Mouse (Mus musculus) hindbrain, embryonic 13.5 days (tissue): Measurements from ENCODE around the gene Mns1. TPM values are rescaled to one million over a fixed set of nuclear protein-coding genes. Genes with fewer than 3 reads are reported as not detected.

Source experiments
- ATAC-seq: fragments of 200-750 bp; cut with Nextera tagmentation; 2 replicates; pipeline ENCODE4 v1.8.0; 2017; ENCODE audit warnings: moderate TSS enrichment; ENCODE audit not compliant: low FRiP score
- H3K27ac ChIP-seq: fragments of 300-500 bp; sonication (generic); 2 replicates; pipeline ENCODE4 v1.5.1; 2015; ENCODE audit warnings: inconsistent platforms, mild to moderate bottlenecking, moderate library complexity
- H3K27me3 ChIP-seq: fragments of 300-500 bp; sonication (generic); 2 replicates; pipeline ENCODE4 v1.6.1; 2015; ENCODE audit warnings: mild to moderate bottlenecking, inconsistent platforms
- H3K36me3 ChIP-seq: fragments of 300-500 bp; sonication (generic); 2 replicates; pipeline ENCODE4 v1.6.1; 2015; ENCODE audit warnings: mild to moderate bottlenecking, inconsistent platforms
- H3K4me1 ChIP-seq: fragments of 300-500 bp; sonication (generic); replicated peaks from 2 replicates; pipeline ENCODE4 v1.6.1; 2015; ENCODE audit warnings: inconsistent platforms
- H3K4me2 ChIP-seq: fragments of 300-500 bp; sonication (generic); 2 replicates; pipeline ENCODE4 v1.6.1; 2015; ENCODE audit warnings: inconsistent platforms, mild to moderate bottlenecking, moderate library complexity
- H3K4me3 ChIP-seq: fragments of 300-500 bp; sonication (generic); 2 replicates; pipeline ENCODE4 v1.5.1; 2015; ENCODE audit warnings: mild to moderate bottlenecking, inconsistent platforms
- H3K9ac ChIP-seq: fragments of 300-500 bp; sonication (generic); 2 replicates; pipeline ENCODE4 v1.6.1; 2015; ENCODE audit warnings: mild to moderate bottlenecking, inconsistent platforms
- H3K9me3 ChIP-seq: fragments of 300-500 bp; sonication (generic); 2 replicates; pipeline ENCODE4 v1.6.1; 2016; ENCODE audit warnings: inconsistent platforms
- WGBS: fragments of 180-500 bp; shearing (Covaris S2); methylation state at CpG from one replicate; pipeline ENCODE4 v1.1.7; 2015; 5-methylcytosine and 5-hydroxymethylcytosine counted together
- polyA plus RNA-seq: library from polyadenylated mRNA; unstranded; fragments of >200 nt; fragmentation: Nextera tagmentation; extraction: Ambion mirVana; gene quantifications from 2 replicates; pipeline ENCODE4 v1.2.1, GENCODE M21; 2015

The Mns1 gene
- polyA plus RNA-seq, 1 experiment from 2014 or later: 12.1 TPM

DNA sequence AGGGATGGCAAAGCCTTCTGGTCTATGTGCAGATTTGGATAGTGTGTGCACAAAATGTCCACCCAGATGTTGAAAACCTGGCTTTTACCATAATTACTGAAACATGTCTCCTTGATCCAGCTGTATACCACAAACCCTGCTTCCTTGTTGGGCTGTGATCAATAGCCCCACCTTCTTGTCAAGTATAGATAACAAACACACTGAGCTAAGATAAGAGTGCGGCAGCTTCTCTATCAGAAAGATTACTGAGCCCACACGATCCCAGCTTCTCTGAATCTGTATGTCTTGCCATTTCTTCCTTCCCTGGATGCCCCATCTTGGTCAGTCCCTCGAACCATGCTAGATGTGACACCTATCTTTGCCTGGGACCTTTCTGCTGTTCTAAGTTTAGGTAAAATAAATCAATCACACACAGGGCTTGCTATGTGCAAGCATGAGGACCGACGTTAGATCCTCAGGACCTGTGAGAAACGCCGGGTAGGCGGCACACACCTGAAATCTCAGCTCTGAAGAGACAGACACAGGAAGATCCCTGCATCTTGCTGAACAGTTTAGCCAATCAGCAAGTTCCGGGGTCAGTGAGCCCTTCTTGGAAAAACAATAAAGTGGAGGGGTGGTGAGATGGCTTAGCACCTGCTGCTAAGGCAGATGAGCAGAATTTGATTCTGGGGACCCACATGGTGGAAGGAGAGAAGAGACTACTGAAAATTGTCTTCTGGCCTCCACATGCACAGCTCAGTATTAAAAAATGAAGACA lies 31.8 kb upstream of the Mns1 start:
- ATAC-seq: no peak
- WGBS: 92% methylated on average over 9 of the region's 9 CpGs
- no peak overlapping the region for H3K4me3 ChIP-seq
- H3K9ac ChIP-seq: no peak overlapping the region
- 0 out of 2 replicates have a peak, but pooled peaks cover 4% of the 10 kb centered on the region for H3K27me3 ChIP-seq
- no peaks in the 10 kb centered on the region for H3K9me3 ChIP-seq
- H3K27ac ChIP-seq: no peak overlapping the region
- peaks cover 22% of the 10 kb centered on the region for H3K4me1 ChIP-seq
- H3K4me2 ChIP-seq: no peak overlapping the region
- no peaks in the 10 kb centered on the region for H3K36me3 ChIP-seq

DNA sequence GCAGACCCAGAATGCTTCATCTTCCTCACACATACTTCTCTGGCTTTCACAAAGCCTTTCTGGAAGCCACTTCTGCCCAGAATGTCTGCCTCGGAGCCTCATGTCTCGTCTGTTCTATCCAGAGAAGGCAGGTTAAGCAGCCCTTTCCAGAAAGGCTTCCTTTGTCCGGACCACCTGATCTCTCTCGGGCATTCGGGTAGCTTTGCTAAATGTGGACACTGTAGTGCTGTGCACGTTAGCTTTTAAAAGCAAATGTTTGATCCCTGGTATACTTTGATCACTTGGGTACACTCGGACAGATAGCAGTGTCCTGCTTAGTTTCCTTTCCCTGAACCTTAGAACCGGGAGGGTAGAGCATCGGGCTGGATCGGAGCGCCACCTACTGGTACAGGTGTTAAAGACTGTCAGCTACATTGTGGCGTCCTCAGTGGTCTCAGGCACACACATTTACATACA lies 29.7 kb upstream of the Mns1 start:
- Histone ChIP-seq H3K27ac (peak overlapping the region; percentile 55), H3K27me3 (0 out of 2 replicates have a peak, but pooled peaks cover 4% of the 10 kb centered on the region), H3K4me3 (peak overlapping the region; percentile 19), H3K9me3 (no peaks in the 10 kb centered on the region), H3K4me2 (peak overlapping the region; percentile 49), H3K4me1 (peaks cover 22% of the 10 kb centered on the region), H3K9ac (peak overlapping the region; percentile 39; the same call in 1 of the 2 replicates), H3K36me3 (no peaks in the 10 kb centered on the region)
- peak; percentile 82 for ATAC-seq
- 13% methylated on average over 12 of the region's 12 CpGs for WGBS

DNA sequence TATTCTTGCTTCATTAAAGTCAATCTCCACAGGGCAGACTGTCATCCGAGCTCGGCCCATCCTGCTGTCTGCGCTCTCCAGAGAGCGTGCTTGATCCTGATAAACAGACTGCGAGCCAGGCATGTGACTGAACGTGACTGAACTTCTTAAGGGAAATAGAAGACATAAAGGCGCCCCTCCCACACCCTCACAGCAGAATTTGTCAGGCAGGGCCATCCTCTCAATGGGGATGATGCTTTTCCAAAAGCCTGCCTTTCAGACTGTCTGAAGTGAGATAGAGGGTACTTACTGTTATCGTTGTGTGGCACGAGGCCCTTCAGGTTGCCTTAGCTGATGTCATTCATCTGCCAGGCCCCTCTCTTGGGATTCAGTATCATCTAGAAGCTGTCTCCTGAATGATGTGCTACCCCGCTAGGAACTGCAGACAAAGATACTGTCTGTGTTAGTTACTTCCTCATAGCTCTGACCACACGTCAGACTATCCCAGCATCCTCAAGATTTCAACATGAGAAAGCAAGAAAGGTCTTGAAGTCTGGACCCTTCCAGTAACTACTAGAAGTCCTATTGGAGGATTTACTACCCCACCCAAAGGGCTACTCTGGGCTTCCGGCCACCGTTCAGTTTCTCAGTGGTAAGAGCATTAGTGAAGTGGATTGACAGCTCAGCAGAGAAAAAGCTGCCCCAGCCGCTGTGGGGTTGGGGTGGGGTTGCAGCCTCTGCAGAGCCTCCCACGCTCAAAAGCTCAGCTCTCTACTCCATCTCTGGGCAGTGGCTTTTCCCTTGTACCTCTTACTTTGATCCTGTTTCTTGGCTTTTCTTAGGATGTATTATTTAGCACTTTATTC lies 28.2 kb upstream of the Mns1 start:
- no peaks in the 10 kb centered on the region for H3K36me3 ChIP-seq
- peaks cover 13% of the 10 kb centered on the region for H3K4me1 ChIP-seq
- no peak overlapping the region for H3K9ac ChIP-seq
- no peaks in the 10 kb centered on the region for H3K9me3 ChIP-seq
- WGBS: 39% methylated on average over 15 of the region's 15 CpGs
- no peak overlapping the region for H3K4me3 ChIP-seq
- H3K27me3 ChIP-seq: 0 out of 2 replicates have a peak, but pooled peaks cover 4% of the 10 kb centered on the region
- peak; percentile 53 for ATAC-seq
- H3K4me2 ChIP-seq: 0 out of 2 replicates have a peak overlapping the region, but pooled peaks have one; percentile 10
- peak overlapping the region; percentile 48 for H3K27ac ChIP-seq

DNA sequence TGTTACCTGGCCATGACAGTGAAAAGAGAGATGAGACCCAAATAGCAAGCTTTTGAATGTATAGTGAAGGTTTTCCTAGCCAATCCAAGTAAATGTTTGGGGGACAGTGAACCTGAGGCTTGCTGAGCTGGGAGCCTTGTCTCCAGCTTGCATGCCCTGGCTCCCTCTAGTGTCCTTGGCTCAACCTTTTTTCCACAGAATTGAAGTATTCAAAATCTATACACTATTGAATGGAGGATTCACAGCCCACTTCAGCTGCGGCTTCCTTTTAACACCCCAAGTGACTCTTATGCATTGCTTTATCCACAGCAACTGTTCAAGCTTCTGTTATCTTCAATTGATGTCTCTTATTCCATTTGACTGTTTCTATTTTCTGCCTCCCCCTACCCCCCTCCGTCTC lies 26.1 kb upstream of the Mns1 start:
- ATAC-seq: no peak
- H3K4me3 ChIP-seq: no peak overlapping the region
- no peak overlapping the region for H3K27ac ChIP-seq
- peaks cover 13% of the 10 kb centered on the region for H3K4me1 ChIP-seq
- no peaks in the 10 kb centered on the region for H3K9me3 ChIP-seq
- H3K4me2 ChIP-seq: no peak overlapping the region
- H3K36me3 ChIP-seq: no peaks in the 10 kb centered on the region
- WGBS: 89% methylated on average over 2 of the region's 2 CpGs
- no peak overlapping the region for H3K9ac ChIP-seq
- 0 out of 2 replicates have a peak, but pooled peaks cover 1% of the 10 kb centered on the region for H3K27me3 ChIP-seq

DNA sequence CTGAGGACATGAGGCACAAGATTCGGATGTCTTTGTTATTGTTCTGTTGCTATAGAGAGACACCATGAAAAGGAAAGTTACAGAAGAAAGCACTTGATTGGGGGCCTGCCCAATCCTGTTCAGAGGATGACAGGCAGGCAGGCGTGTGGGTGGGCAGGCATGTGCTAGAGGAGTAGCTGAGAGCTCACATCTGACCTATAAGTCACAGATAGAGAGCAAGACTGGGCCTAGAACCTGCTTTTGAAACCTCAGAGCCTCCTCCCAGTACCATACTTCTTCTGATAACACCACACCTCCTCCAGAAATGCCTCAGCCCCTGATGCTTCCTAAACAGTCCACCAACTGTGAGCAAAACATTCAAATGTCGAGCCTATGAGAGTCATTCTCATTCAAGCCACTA lies 19.4 kb upstream of the Mns1 start:
- no peak overlapping the region for H3K27ac ChIP-seq
- 85% methylated on average over 3 of the region's 3 CpGs for WGBS
- H3K36me3 ChIP-seq: no peaks in the 10 kb centered on the region
- H3K9me3 ChIP-seq: no peaks in the 10 kb centered on the region
- H3K4me2 ChIP-seq: no peak overlapping the region
- no peak for ATAC-seq
- H3K4me1 ChIP-seq: peaks cover 19% of the 10 kb centered on the region
- H3K4me3 ChIP-seq: no peak overlapping the region
- H3K9ac ChIP-seq: no peak overlapping the region
- H3K27me3 ChIP-seq: no peaks in the 10 kb centered on the region

DNA sequence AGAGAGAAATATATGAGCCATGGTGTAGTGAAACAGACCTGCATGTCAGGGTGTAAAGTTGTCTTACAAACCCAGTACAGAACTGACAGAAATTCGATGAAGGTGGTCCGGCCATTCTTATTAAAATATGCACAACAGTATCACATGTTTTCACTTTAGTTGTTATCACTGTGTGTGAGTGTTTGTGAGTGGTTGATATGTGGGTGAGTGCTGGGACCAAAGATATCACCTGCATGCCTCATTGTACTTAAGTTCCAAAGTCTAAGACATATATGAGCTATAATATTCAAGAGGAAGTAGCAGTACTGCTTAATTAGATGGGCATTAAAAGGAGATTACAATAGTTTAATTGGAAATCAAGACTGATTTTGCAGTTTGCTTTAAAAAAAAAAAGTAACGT lies 17.3 kb upstream of the Mns1 start:
- Histone ChIP-seq H3K9ac (no peak overlapping the region), H3K36me3 (no peaks in the 10 kb centered on the region), H3K27me3 (no peaks in the 10 kb centered on the region), H3K4me3 (no peak overlapping the region), H3K4me1 (peaks cover 32% of the 10 kb centered on the region), H3K27ac (no peak overlapping the region), H3K4me2 (no peak overlapping the region), H3K9me3 (no peaks in the 10 kb centered on the region)
- WGBS: 89% methylated on average over 3 of the region's 3 CpGs
- ATAC-seq: no peak

DNA sequence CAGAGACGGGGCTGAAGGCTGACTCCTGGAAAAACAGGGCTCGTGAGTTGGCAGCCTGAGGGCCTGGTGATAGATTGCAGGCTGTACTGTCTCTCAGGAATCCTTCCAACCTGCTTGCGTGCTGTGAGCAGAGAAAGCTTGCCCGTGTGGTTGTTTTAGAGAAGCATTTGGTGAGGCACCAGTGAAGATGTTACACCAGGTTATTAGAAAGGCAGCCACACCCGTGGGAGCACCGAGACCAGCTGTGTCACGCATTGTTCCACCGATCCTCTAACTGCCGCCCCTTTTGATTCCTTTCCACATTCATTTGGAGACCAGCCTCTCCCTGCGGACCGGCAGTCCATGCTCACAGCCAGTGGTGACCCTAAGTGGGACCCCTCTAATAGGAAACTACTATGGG lies 15.5 kb upstream of the Mns1 start:
- H3K4me3 ChIP-seq: no peak overlapping the region
- no peaks in the 10 kb centered on the region for H3K27me3 ChIP-seq
- H3K4me1 ChIP-seq: peaks cover 47% of the 10 kb centered on the region
- H3K4me2 ChIP-seq: no peak overlapping the region
- H3K36me3 ChIP-seq: no peaks in the 10 kb centered on the region
- no peaks in the 10 kb centered on the region for H3K9me3 ChIP-seq
- no peak for ATAC-seq
- no peak overlapping the region for H3K9ac ChIP-seq
- H3K27ac ChIP-seq: peak overlapping the region; percentile 78
- 28% methylated on average over 11 of the region's 11 CpGs for WGBS

DNA sequence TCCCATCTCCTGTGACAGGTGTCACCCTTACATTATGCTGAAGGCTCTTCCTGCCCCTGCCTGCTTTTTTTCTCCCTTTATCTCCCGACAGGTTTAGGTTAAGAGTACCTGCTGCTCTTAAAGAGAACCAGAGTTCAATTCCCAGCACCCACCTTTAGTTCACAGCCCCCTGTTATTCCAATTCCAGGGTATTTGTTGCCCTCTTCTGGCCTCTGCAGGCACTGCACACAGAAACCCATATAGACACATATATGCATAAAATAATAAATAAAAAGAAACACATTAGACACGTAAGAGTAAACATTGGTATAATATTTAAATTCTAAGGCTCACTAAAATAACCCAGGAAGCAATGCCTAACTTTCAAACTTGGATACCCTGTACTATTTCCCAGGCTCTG lies 15.1 kb upstream of the Mns1 start:
- Histone ChIP-seq H3K4me2 (no peak overlapping the region), H3K27ac (peak overlapping the region; percentile 78), H3K9ac (no peak overlapping the region), H3K4me1 (peaks cover 47% of the 10 kb centered on the region), H3K27me3 (no peaks in the 10 kb centered on the region), H3K36me3 (no peaks in the 10 kb centered on the region), H3K9me3 (no peaks in the 10 kb centered on the region), H3K4me3 (no peak overlapping the region)
- no peak for ATAC-seq
- 73% methylated on average over 2 of the region's 2 CpGs for WGBS

DNA sequence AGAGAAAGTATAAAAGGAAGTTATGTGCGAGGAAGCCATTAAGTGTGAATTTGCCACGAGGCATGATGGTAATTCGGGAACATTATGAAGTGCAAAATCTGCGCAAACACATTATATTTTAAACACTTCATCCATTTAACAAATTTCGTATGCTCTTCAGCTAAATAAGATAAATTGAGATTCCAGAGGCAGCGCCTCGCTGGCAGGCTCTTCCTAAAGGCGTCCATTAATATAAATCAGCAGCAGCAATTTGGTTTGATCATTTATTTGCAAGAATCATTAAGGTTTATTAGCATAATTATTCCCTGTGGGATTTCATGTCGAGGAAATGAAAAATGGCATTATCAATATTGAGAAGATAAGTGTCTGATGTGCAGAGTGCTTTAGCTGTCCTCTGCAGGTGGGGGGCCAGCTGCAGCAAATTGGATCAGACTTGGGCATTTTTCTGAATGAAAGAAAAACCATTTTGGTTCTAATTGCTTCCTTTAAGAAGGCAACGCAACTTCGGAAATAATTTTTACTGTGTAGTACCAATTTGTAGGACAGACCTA lies 12.4 kb upstream of the Mns1 start:
- Histone ChIP-seq H3K36me3 (no peaks in the 10 kb centered on the region), H3K27ac (peak overlapping the region; percentile 79), H3K9ac (no peak overlapping the region), H3K27me3 (no peaks in the 10 kb centered on the region), H3K9me3 (no peaks in the 10 kb centered on the region), H3K4me1 (peaks cover 47% of the 10 kb centered on the region), H3K4me2 (0 out of 2 replicates have a peak overlapping the region, but pooled peaks have one; percentile 1), H3K4me3 (no peak overlapping the region)
- WGBS: 40% methylated on average over 11 of the region's 11 CpGs
- 0 out of 2 replicates have a peak, but pooled peaks have one; percentile 50 for ATAC-seq

DNA sequence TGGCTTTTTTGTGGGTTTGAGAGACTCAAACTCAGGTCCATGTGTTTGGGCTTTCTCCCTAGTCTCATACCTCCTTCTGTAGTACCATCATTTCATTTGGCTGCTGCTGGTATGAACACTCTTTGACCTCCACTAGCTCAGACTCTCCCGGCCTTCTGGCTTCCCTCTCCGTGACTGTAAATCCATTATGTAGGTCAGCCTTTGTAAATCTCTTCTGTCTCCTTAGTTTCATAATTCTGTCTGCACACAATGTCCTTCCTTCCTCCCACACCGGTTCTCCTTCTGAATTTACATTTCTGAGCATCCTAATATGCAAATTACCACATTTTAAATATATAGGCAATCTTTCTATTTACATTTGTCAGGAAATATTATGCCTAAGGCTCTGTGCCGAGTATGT lies 9.9 kb upstream of the Mns1 start:
- no peak for ATAC-seq
- Histone ChIP-seq H3K27me3 (no peaks in the 10 kb centered on the region), H3K4me3 (no peak overlapping the region), H3K36me3 (no peaks in the 10 kb centered on the region), H3K27ac (no peak overlapping the region), H3K4me2 (no peak overlapping the region), H3K9ac (no peak overlapping the region), H3K9me3 (no peaks in the 10 kb centered on the region), H3K4me1 (peaks cover 28% of the 10 kb centered on the region)
- 71% methylated on average over 4 of the region's 4 CpGs for WGBS

DNA sequence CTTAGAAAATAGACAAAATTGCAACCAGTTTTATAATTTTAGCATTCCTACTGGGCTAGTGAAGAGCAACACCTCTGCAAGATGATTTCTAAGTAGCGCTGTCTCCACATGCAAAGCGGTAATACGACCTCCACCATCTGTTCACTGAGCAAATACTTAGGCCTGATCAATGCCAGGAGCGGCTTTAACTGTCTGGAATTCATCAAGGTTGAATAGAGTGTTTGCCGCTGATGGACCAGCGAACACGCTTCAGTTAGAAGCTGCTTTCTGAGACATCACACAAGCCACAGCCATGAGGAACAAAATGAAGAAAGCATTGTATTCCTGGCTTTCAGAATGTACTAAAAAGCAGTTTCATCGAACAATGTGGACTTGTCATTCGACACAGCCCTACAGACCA lies 2.9 kb upstream of the Mns1 start:
- Histone ChIP-seq H3K27ac (no peak overlapping the region), H3K9ac (no peak overlapping the region), H3K4me2 (no peak overlapping the region), H3K4me3 (no peak overlapping the region), H3K36me3 (no peaks in the 10 kb centered on the region), H3K9me3 (no peaks in the 10 kb centered on the region), H3K4me1 (peaks cover 12% of the 10 kb centered on the region), H3K27me3 (no peaks in the 10 kb centered on the region)
- no peak for ATAC-seq
- 41% methylated on average over 9 of the region's 9 CpGs for WGBS

DNA sequence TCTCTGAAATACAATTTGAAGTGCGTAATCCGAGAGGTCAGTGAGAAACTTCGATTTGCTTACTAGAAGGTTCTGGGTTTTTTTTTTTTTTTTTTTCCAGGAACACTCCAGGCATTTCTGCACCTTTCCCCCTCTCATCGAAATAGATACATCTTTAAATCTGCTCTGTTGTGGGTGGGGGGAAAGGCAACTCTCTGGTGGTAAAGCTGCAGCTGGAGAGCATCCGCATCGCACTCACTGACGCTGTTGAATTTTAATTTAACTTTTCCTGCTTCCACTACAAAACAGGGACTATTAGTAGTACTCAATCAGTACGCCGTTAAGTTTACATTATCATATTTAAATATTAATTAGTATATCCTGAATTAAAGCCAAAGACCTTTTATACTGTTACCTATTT lies 938 bp downstream of the Mns1 start:
- WGBS: 2% methylated on average over 9 of the region's 9 CpGs
- H3K4me2 ChIP-seq: peak overlapping the region; percentile 92
- peak overlapping the region; percentile 61 for H3K4me3 ChIP-seq
- H3K36me3 ChIP-seq: no peaks in the 10 kb centered on the region
- peak; percentile 52; the same call in 1 of the 2 replicates for ATAC-seq
- H3K4me1 ChIP-seq: peaks cover 12% of the 10 kb centered on the region
- no peak overlapping the region for H3K27ac ChIP-seq
- no peaks in the 10 kb centered on the region for H3K9me3 ChIP-seq
- no peaks in the 10 kb centered on the region for H3K27me3 ChIP-seq
- peak overlapping the region; percentile 68 for H3K9ac ChIP-seq
